Mouse (Mus musculus) heart, embryonic 15.5 days (tissue): ENCODE data around the gene Tsc22d4. TPM values are rescaled to one million over a fixed set of nuclear protein-coding genes. Genes with fewer than 3 reads are reported as not detected.
"Not testable (repeated sequence)": the region's sequence is repeated elsewhere in the genome, so short reads cannot be mapped to it uniquely, and the experiment has no call there.

Experiments used
- ATAC-seq: fragments of 200-750 bp; cut with Nextera tagmentation; replicated peaks from 2 replicates; pipeline ENCODE4 v1.8.0; 2017; ENCODE audit warnings: low read depth, moderate TSS enrichment; ENCODE audit not compliant: insufficient number of reproducible peaks, insufficient read depth, low FRiP score
- H3K27ac ChIP-seq: fragments of 300-500 bp; sonication (generic); 2 replicates; pipeline ENCODE4 v1.5.1; 2015; ENCODE audit warnings: mild to moderate bottlenecking, inconsistent platforms
- H3K27me3 ChIP-seq: fragments of 300-500 bp; sonication (generic); 2 replicates; pipeline ENCODE4 v1.6.1; 2015; ENCODE audit warnings: inconsistent platforms
- H3K36me3 ChIP-seq: fragments of 300-500 bp; sonication (generic); 2 replicates; pipeline ENCODE4 v1.6.1; 2015; ENCODE audit warnings: mild to moderate bottlenecking, inconsistent platforms
- H3K4me1 ChIP-seq: fragments of 300-500 bp; sonication (generic); replicated peaks from 2 replicates; pipeline ENCODE4 v1.6.1; 2015; ENCODE audit warnings: inconsistent platforms
- H3K4me2 ChIP-seq: fragments of 300-500 bp; sonication (generic); 2 replicates; pipeline ENCODE4 v1.6.1; 2015; ENCODE audit warnings: inconsistent platforms, mild to moderate bottlenecking, moderate library complexity
- H3K4me3 ChIP-seq: fragments of 300-500 bp; sonication (generic); 2 replicates; pipeline ENCODE4 v1.5.1; 2015; ENCODE audit warnings: mild to moderate bottlenecking, inconsistent platforms
- H3K9ac ChIP-seq: fragments of 300-500 bp; sonication (generic); 2 replicates; pipeline ENCODE4 v1.6.1; 2015; ENCODE audit warnings: mild to moderate bottlenecking, inconsistent platforms
- H3K9me3 ChIP-seq: fragments of 300-500 bp; sonication (generic); replicated peaks from 2 replicates; pipeline ENCODE4 v1.6.1; 2016; ENCODE audit warnings: inconsistent platforms
- WGBS: fragments of 180-500 bp; shearing (Covaris S2); methylation state at CpG from one replicate; pipeline ENCODE4 v1.1.7; 2015; ENCODE audit warnings: mixed read lengths; 5-methylcytosine and 5-hydroxymethylcytosine counted together
- polyA plus RNA-seq: library from polyadenylated mRNA; unstranded; fragments of >200 nt; fragmentation: Nextera tagmentation; extraction: Ambion mirVana; gene quantifications from 2 replicates; pipeline ENCODE4 v1.2.1, GENCODE M21; 2015

Gene Tsc22d4
- polyA plus RNA-seq, 1 experiment from 2014 or later, result 130 TPM

DNA sequence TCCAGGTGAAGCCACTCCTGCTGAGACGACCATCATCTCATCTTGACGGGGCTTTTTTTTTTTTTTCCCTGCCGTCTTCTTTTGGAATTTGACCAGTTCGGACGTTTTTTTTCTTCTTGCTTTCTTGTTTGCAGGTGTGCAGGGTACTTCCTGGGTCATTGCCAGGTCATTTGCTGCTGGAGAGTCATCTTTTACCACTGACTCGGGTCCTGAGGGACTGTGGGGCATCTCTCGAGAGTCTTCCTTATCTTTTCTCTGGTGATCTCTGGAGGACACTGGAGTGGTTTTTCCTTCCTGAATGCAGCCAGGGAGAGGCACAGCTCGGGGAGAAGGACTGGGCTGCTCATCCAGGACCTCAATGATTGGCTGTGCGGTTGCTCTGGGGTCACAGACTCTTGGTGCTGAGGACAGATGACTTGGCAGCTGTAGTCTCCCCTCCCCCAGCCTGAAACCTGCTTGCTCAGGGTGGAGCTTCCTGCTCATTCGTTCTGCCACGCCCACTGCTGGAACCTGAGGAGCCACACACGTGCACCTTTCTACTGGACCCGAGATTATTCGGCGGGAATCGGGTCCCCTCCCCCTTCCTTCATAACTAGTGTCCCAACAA lies 24.9 kb upstream of the Tsc22d4 start:
- not testable (repeated sequence) for H3K27ac ChIP-seq, ATAC-seq, H3K27me3 ChIP-seq, H3K9me3 ChIP-seq, H3K9ac ChIP-seq, H3K36me3 ChIP-seq
- Histone ChIP-seq H3K4me3 (peak overlapping the region; percentile 21; the same call in 1 of the 2 replicates), H3K4me1 (peaks cover 14% of the 10 kb centered on the region), H3K4me2 (peak overlapping the region; percentile 53)
- WGBS, result 15% methylated on average over 11 of the region's 16 CpGs

DNA sequence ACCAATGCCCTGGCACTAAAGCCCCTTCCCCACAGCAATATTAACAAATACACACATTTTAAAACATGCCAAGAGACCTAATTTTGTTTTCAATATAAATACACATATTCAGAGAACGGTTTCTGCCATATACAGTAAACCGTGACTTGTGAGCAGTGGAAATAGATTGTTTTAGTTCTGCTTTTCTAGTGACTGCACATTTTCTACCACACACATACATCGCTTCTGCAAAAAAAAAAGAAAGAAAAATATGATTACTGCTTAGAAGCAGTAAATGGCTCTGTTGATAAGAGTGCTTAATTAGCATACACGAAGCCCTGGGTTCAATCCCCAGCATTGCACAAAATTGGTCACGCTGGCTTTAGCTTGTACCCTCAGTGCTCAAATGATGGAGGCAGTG lies 21.7 kb upstream of the Tsc22d4 start:
- H3K9ac ChIP-seq, result no peak overlapping the region
- no peaks in the 10 kb centered on the region for H3K9me3 ChIP-seq
- no peaks in the 10 kb centered on the region for H3K27me3 ChIP-seq
- 80% methylated on average over 5 of the region's 5 CpGs for WGBS
- H3K27ac ChIP-seq, result no peak overlapping the region
- H3K4me2 ChIP-seq, result no peak overlapping the region
- no peaks in the 10 kb centered on the region for H3K36me3 ChIP-seq
- peaks cover 11% of the 10 kb centered on the region for H3K4me1 ChIP-seq
- no peak overlapping the region for H3K4me3 ChIP-seq
- ATAC-seq, result no peak

DNA sequence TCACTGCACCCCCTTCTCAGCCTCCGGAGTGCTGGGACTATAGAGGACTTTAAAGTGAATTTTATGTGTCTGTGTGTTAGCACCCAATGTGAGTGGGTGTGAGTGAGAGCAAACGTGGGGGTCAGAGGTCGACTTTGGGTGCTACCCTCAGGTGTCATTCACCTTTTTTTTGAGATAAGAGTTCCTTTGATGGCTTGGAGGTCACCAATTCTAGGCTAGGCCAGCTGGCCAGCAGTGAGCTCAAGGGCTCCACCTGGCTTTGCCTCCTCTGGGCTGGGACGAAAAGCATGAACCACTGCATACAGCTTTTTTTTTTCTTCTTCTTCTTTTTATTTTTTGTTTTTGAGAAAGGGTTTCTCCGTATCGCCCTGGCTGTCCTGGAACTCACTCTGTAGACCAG lies 18.8 kb upstream of the Tsc22d4 start:
- H3K27ac ChIP-seq, result no peak overlapping the region
- no peaks in the 10 kb centered on the region for H3K36me3 ChIP-seq
- no peak for ATAC-seq
- H3K27me3 ChIP-seq, result 0 out of 2 replicates have a peak, but pooled peaks cover 4% of the 10 kb centered on the region
- no peaks in the 10 kb centered on the region for H3K4me1 ChIP-seq
- H3K4me2 ChIP-seq, result no peak overlapping the region
- WGBS, result 71% methylated on average over 6 of the region's 6 CpGs
- H3K9ac ChIP-seq, result no peak overlapping the region
- H3K4me3 ChIP-seq, result no peak overlapping the region
- H3K9me3 ChIP-seq, result no peaks in the 10 kb centered on the region

DNA sequence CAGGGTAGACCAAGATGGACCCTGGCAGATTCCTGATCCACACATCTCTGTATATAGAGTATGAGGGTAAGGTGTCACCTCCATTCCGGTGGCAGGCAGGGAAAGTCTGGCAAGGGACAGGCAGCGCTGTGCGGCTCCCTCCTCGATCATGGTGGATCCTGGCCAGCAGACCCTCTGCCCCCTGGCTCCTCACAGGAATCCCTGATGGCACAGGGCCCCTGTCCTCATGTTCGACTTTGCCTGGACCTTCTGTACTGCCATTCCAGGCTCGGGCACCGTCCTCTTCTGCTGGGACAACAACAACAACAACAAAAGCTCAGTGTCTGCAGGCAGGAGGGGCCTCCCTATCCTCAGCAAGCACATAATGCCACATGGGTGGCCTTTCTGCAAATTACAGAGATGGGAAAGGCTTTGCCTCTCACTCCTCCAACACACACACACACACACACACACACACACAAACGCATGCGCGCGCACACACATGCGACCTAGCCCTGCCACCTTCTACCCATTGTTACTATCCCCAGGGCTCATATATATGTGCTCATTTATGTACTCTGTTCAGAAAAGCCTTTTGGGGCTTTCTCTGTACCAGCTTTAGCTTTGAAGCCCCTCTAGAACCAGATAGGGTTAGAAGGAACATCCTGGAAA lies 11.8 kb upstream of the Tsc22d4 start:
- no peaks in the 10 kb centered on the region for H3K4me1 ChIP-seq
- no peak overlapping the region for H3K4me3 ChIP-seq
- no peak overlapping the region for H3K4me2 ChIP-seq
- ATAC-seq, result no peak
- no peak overlapping the region for H3K9ac ChIP-seq
- H3K27me3 ChIP-seq, result 0 out of 2 replicates have a peak, but pooled peaks cover 5% of the 10 kb centered on the region
- WGBS, result 88% methylated on average over 12 of the region's 12 CpGs
- H3K27ac ChIP-seq, result no peak overlapping the region
- no peaks in the 10 kb centered on the region for H3K9me3 ChIP-seq
- H3K36me3 ChIP-seq, result 0 out of 2 replicates have a peak, but pooled peaks cover 8% of the 10 kb centered on the region

DNA sequence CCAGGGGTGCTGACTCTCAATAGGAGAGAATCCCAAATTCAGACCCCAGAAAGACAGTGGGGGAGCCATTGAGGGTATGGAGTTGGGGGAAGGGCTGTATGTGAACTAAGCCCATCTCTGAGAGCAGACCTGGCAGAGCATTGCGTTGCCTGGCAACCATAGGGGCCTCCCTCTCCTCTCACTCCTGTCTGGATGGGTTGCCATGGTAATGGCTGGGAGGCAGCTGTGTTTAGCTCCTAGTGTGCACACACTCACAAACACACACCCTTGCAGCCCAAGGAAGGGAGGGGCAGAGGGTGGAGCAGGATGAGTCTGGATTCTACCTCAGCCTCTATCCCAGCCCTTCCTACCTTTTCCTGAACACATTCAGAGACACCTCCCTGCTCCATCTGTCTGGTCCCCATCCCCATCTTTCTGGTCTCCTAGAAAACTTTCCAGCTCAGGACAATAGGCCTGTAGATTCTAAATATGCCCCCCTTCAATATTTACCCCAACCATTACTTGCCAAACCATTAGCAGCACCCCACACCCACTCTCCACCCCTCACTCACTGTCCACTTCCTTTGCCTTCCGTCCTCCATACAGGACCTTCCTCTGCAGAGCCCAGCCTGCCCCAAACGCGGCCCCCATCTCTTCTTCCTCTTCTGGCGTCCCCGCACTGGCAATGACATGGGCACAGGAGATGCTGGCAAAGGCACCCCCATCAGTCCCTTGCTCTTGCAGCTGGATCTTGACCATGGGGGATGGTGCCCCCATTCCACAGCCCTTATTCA lies 11.1 kb upstream of the Tsc22d4 start:
- no peak overlapping the region for H3K9ac ChIP-seq
- H3K4me2 ChIP-seq, result no peak overlapping the region
- no peak; the same call in 1 of the 2 replicates for ATAC-seq
- H3K9me3 ChIP-seq, result no peaks in the 10 kb centered on the region
- H3K4me1 ChIP-seq, result no peaks in the 10 kb centered on the region; the same call in 1 of the 2 replicates
- no peak overlapping the region for H3K4me3 ChIP-seq
- H3K36me3 ChIP-seq, result 0 out of 2 replicates have a peak, but pooled peaks cover 8% of the 10 kb centered on the region
- WGBS, result 73% methylated on average over 6 of the region's 6 CpGs
- 0 out of 2 replicates have a peak, but pooled peaks cover 5% of the 10 kb centered on the region for H3K27me3 ChIP-seq
- H3K27ac ChIP-seq, result no peak overlapping the region

DNA sequence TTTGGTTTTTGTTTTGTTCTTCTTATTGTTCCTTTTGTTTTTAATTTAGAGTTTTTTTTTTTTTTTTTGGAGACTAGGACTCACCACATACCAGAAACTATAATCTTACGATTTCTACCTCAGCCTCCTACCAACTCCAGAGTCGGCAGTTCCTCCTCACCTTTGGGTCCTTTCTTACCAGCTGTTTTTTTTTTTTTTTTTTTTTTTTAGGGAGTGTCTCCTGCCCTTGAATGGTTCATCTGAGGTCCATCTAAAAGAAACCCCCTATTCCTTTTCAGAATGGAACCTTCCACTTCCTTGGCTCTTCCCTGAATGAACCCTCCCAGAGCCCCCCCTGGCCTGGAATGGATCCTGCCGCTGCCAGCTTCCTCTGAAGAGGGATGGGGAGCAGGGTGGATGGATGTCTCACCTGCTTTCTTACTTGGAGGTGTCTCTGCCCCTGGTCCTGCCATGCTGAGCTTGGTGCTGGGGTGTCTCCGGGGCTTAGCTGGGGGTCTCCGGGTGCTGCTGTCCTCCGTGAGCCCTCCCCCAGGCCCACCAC lies 8.1 kb upstream of the Tsc22d4 start:
- Histone ChIP-seq H3K27ac (no peak overlapping the region), H3K27me3 (no peaks in the 10 kb centered on the region), H3K4me3 (no peak overlapping the region), H3K9ac (no peak overlapping the region), H3K4me1 (peaks cover 15% of the 10 kb centered on the region), H3K4me2 (no peak overlapping the region), H3K36me3 (0 out of 2 replicates have a peak, but pooled peaks cover 8% of the 10 kb centered on the region), H3K9me3 (no peaks in the 10 kb centered on the region)
- 72% methylated on average over 6 of the region's 6 CpGs for WGBS
- ATAC-seq, result no peak

DNA sequence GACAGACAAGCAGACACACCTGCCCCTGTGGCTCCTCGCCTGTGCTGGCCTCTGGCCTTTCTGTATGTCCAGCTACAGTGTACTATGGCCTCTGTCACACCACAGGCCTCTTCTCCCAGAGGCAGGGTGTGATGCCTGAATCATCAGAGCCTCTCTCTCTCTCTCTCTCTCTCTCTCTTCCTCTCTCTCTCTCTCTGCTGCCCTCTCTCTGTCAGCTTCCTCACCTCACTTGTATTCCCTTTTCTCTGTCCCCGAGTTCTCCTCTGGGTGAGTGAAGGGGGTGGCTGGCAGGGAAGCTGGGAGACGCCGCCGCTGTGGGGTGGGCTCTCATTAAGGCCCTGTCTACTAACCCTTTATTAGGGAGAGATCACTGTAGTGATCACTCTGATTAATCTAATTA lies 7.0 kb upstream of the Tsc22d4 start:
- Histone ChIP-seq H3K4me1 (peaks cover 15% of the 10 kb centered on the region), H3K9ac (no peak overlapping the region), H3K9me3 (no peaks in the 10 kb centered on the region), H3K4me2 (no peak overlapping the region), H3K27me3 (no peaks in the 10 kb centered on the region), H3K4me3 (no peak overlapping the region), H3K36me3 (0 out of 2 replicates have a peak, but pooled peaks cover 8% of the 10 kb centered on the region), H3K27ac (no peak overlapping the region)
- ATAC-seq, result no peak
- WGBS, result 57% methylated on average over 5 of the region's 5 CpGs

DNA sequence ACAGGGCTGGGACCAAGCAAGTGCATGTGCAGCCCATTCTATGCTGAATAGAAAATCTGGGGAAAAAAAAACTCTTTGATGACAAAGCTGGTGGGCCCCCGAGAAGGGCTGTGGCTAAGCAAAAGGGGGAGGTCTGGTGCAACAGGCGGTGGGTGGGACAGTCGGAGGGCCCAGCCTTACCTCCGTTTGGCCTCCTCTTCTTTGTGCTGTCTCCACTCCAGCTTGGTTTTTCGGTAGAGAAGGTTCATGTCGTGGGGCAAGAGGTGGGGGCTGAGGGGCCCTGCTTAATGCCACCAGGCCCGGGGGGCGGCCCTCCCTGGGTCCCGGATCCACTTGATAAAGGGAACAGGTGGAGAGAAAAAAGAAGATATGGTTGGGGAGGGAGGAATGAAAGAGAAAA lies 6.1 kb upstream of the Tsc22d4 start:
- no peak for ATAC-seq
- Histone ChIP-seq H3K4me1 (peaks cover 15% of the 10 kb centered on the region), H3K36me3 (0 out of 2 replicates have a peak, but pooled peaks cover 8% of the 10 kb centered on the region), H3K27ac (no peak overlapping the region), H3K27me3 (no peaks in the 10 kb centered on the region), H3K4me2 (no peak overlapping the region; the same call in 1 of the 2 replicates), H3K9ac (no peak overlapping the region), H3K4me3 (no peak overlapping the region; the same call in 1 of the 2 replicates), H3K9me3 (no peaks in the 10 kb centered on the region)
- WGBS, result 69% methylated on average over 9 of the region's 9 CpGs

DNA sequence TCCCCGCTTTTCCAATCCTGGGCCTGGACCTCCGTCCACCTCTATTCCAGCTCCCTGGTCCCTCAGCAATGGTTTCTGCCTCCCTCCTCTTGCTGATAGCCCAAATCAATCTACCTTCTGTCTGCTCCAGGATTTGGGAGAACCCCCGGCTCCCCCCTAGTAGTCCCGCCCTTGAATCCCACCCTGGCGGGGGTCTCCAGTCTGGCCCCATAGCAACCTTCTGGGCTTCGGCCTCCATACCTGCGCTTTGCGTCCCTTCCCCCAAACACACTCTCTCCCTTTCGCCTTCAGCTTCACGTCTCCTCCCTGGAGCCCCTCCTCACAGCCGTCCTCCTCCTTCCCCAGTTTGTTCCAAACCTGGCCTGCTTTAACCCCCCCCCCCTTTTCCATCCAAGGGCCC lies 5.0 kb upstream of the Tsc22d4 start:
- no peak for ATAC-seq
- peak overlapping the region; percentile 67 for H3K4me3 ChIP-seq
- H3K4me1 ChIP-seq, result peaks cover 19% of the 10 kb centered on the region
- H3K9me3 ChIP-seq, result no peaks in the 10 kb centered on the region
- no peaks in the 10 kb centered on the region for H3K27me3 ChIP-seq
- H3K4me2 ChIP-seq, result peak overlapping the region; percentile 90
- 23% methylated on average over 11 of the region's 11 CpGs for WGBS
- H3K27ac ChIP-seq, result peak overlapping the region; percentile 75; the same call in 1 of the 2 replicates
- H3K9ac ChIP-seq, result peak overlapping the region; percentile 77
- H3K36me3 ChIP-seq, result 0 out of 2 replicates have a peak, but pooled peaks cover 8% of the 10 kb centered on the region

DNA sequence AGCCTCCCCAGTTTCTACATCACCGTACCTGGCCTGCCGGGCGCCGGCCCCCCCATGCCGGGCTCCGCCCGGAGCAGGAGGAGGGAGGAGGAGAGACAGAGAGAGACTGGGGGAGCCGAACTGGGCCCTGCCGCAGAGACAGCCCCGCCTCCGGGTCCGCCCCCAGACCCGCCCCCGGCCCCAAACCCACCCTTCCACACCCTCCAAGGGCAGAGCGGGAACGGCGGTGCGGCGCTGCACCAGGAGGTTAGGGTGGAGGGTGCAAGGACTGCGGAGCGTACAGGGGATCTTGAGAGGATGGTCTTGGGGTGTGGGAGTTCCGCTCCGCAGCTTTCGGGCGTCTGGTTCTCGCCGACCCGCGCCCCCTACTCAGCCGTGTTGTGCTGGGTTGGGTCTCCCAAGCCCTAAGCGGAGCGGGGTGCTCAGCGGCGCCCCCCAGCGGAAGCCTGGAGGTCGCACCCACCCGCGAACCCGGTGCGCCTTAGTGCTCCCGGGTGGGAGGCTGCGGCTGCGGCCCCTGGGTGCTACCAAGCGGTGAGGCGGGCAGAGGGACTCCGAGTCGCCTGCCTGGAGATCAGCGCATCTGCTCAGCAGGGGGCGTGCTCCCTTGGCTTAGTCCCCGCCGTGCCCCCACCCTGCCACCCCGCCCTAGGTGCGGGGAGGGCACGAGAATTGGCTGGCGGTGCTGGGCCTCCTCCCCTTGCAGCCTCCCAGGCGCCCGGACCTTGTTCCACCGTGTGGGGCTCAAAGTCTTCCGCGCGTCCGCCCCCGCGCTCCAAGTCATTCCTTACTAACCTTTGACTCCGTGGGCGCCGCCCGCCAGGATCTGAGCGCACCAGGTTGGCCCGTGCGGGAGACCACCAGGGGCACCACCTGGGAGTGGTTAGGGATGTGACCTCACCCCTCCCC lies 4.3 kb upstream of the Tsc22d4 start, which contains the start of gene Nyap1:
Gene Nyap1 (minus strand): TSS at position 585 of the 909 bp plus-strand sequence.
- Histone ChIP-seq H3K27ac (peak within 1 kb of the TSS; percentile 75), H3K4me2 (peak within 1 kb of the TSS; percentile 90), H3K9me3 (no peaks in the 10 kb centered on the region), H3K4me1 (peaks cover 19% of the 10 kb centered on the region), H3K4me3 (peak within 1 kb of the TSS; percentile 67), H3K36me3 (0 out of 2 replicates have a peak, but pooled peaks cover 3% of the 10 kb centered on the region), H3K27me3 (no peaks in the 10 kb centered on the region), H3K9ac (peak within 1 kb of the TSS; percentile 77)
- WGBS, result under 1% methylated on average over 71 of the region's 71 CpGs
- ATAC-seq, result peak; percentile 82
